Mouse (Mus musculus): ENCODE results near the gene Chd9.
A peak's percentile ranks its signal among the peaks of the same experiment; 100 is the strongest.

Chd9 gene

GRCm38 (mm10) chr8:90839725-90840714 is 11.9 kb downstream of the Chd9 start:
- no peak for DNase-seq (ENCODE audit: low spot score in 2 of 2)

GRCm38 (mm10) chr8:90841321-90841720 is 13.2 kb downstream of the Chd9 start:
- DNase-seq (ENCODE audit: low spot score in 2 of 2), result no peak

- DNase-seq (ENCODE audit: low spot score in 2 of 2), result no peak
Observed at GRCm38 (mm10) chr8:90843127-90843526, 15.0 kb downstream of the Chd9 start.

- DNase-seq (ENCODE audit: low spot score in 2 of 2), result no peak
Observed at GRCm38 (mm10) chr8:90844179-90844967, 16.2 kb downstream of the Chd9 start.

GRCm38 (mm10) chr8:90847980-90848379 is 19.8 kb downstream of the Chd9 start:
- no peak for DNase-seq (ENCODE audit: low spot score in 2 of 2)

- no peak for DNase-seq (ENCODE audit: low spot score in 2 of 2)
Observed at GRCm38 (mm10) chr8:90849462-90850050, 21.4 kb downstream of the Chd9 start.

- DNase-seq (ENCODE audit: low spot score in 2 of 2), result no peak
Observed at GRCm38 (mm10) chr8:90851544-90851943, 23.4 kb downstream of the Chd9 start.

GRCm38 (mm10) chr8:90853971-90854670 is 26.0 kb downstream of the Chd9 start:
- no peak for DNase-seq (ENCODE audit: low spot score in 2 of 2)

- DNase-seq (ENCODE audit: low spot score in 2 of 2), result no peak
Observed at GRCm38 (mm10) chr8:90854671-90855161, 26.6 kb downstream of the Chd9 start.

- no peak for DNase-seq (ENCODE audit: low spot score in 2 of 2)
Observed at GRCm38 (mm10) chr8:90856171-90856570, 28.0 kb downstream of the Chd9 start.

- DNase-seq (ENCODE audit: low spot score in 2 of 2), result no peak
Observed at GRCm38 (mm10) chr8:90856952-90857351, 28.8 kb downstream of the Chd9 start.

- DNase-seq (ENCODE audit: low spot score in 2 of 2), result no peak
Observed at GRCm38 (mm10) chr8:90858071-90858470, 29.9 kb downstream of the Chd9 start.

GRCm38 (mm10) chr8:90861266-90861944 is 33.3 kb downstream of the Chd9 start:
- DNase-seq (ENCODE audit: low spot score in 2 of 2), result peak; percentile 57 to 70

- peak in 1 of 2 experiments; percentile 62 for DNase-seq (ENCODE audit: low spot score in 2 of 2)
Observed at GRCm38 (mm10) chr8:90862038-90862437, 33.9 kb downstream of the Chd9 start.

- no peak for DNase-seq (ENCODE audit: low spot score in 2 of 2)
Observed at GRCm38 (mm10) chr8:90867061-90867460, 38.9 kb downstream of the Chd9 start.

- DNase-seq (ENCODE audit: low spot score in 2 of 2), result no peak
Observed at GRCm38 (mm10) chr8:90867911-90868310, 39.8 kb downstream of the Chd9 start.

- peak in 1 of 2 experiments; percentile 48 for DNase-seq (ENCODE audit: low spot score in 2 of 2)
Observed at GRCm38 (mm10) chr8:90868334-90868733, 40.2 kb downstream of the Chd9 start.

GRCm38 (mm10) chr8:90869071-90869919 is 41.1 kb downstream of the Chd9 start:
- peak; percentile 65 to 91 for DNase-seq (ENCODE audit: low spot score in 2 of 2)

GRCm38 (mm10) chr8:90869920-90870777 is 42.0 kb downstream of the Chd9 start:
- no peak for DNase-seq (ENCODE audit: low spot score in 2 of 2)
